ENCODE assay signal across 23 mouse cellular contexts in the genomic region with DNA sequence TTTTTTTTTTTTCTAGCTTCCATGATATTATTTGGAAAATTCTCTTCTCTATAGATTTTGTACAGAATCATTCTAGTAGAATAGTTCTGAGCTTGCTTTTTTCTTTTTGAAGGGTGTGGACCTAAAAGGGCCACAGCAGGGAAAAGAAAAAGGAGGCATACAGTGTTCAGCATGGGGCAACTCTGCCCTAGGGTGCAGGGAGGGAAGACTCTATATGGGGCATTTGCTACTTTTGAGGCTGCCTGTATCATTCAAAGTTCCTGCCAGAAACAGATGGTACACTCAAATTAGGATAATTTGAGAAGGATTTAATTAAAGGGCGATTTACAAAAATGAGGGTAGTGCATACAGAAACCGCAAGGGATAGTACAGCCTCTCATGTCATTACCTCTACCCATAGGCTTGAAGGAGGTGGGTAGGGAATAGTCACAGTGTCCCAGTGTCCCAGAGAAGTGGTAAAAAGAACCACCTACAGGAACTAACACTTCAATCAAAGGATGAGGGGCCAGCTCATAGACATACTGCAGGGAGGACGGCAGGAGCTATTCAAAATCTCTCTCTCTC.
DNase-seq lines count a peak whose midpoint lies in the region; ATAC-seq lines count a peak whose summit lies in the region.
"Had no signal": no experiment of that assay in that cellular context is flagged by ENCODE, and none has a peak within 500 bp of the region (broad histone marks: within the 10 kb centered on the region; RNA-seq: fewer than 3 reads in every experiment).

No protein-coding gene starts in this region.

- no peak overlapping the region for H3K27ac ChIP-seq in forebrain, embryonic 14.5 days (ENCODE audit: low read depth, low read length)
- H3K27ac ChIP-seq in forebrain, embryonic 11.5 days (ENCODE audit: low read depth, low read length) = no peak overlapping the region
- no peak overlapping the region for H3K27ac ChIP-seq in hindbrain, embryonic 14.5 days
- no peak overlapping the region for H3K27ac ChIP-seq in hindbrain, embryonic 10.5 days
- H3K27ac ChIP-seq in embryonic facial prominence, embryonic 15.5 days (replicated peaks) = no peak overlapping the region
- H3K27ac ChIP-seq: embryonic facial prominence, embryonic 12.5 days; heart, embryonic 10.5 days; intestine, embryonic 15.5 days had no signal

- peak; percentile 47 for DNase-seq in forebrain, embryonic 14.5 days (ENCODE audit: low spot score)
- DNase-seq in forebrain, embryonic 11.5 days (ENCODE audit: low spot score) = no peak
- no peak for DNase-seq in hindbrain, embryonic 14.5 days (ENCODE audit: low spot score)
- DNase-seq in hindbrain, embryonic 10.5 days (ENCODE audit: low spot score) = no peak
- DNase-seq in brain, adult 2 months (ENCODE audit: low read depth, low spot score) = peak; percentile 6
- no peak for DNase-seq in lung, postnatal 25 days (ENCODE audit: low spot score)
- DNase-seq: adrenal gland, postnatal 14 days; cerebellum, adult 11 months; cerebellum, adult 8-10 months; cerebellum, postnatal 14 days; embryo, embryonic 11 days; gastrocnemius, postnatal 36 days; heart, adult 11 months; heart, postnatal 10 days; heart, postnatal 4 days; kidney, adult 18-20 months had no signal

- H3K4me3 ChIP-seq in forebrain, embryonic 14.5 days (ENCODE audit: low read depth, low read length) = no peak overlapping the region
- H3K4me3 ChIP-seq in forebrain, embryonic 11.5 days (ENCODE audit: low read depth, low read length) = no peak overlapping the region
- no peak overlapping the region for H3K4me3 ChIP-seq in hindbrain, embryonic 14.5 days (replicated peaks; ENCODE audit: low read length)
- H3K4me3 ChIP-seq in hindbrain, embryonic 10.5 days = no peak overlapping the region
- no peak overlapping the region for H3K4me3 ChIP-seq in embryonic facial prominence, embryonic 15.5 days (replicated peaks)
- H3K4me3 ChIP-seq: embryonic facial prominence, embryonic 12.5 days; heart, embryonic 10.5 days; intestine, embryonic 15.5 days had no signal

- peaks cover 3% of the 10 kb centered on the region; the same call in 1 of the 2 replicates for H3K4me1 ChIP-seq in forebrain, embryonic 14.5 days (ENCODE audit: control insufficient read depth, insufficient read depth, low read length)
- H3K4me1 ChIP-seq in forebrain, embryonic 11.5 days (replicated peaks; ENCODE audit: control insufficient read depth, insufficient read depth, low read length) = no peaks in the 10 kb centered on the region
- no peaks in the 10 kb centered on the region for H3K4me1 ChIP-seq in hindbrain, embryonic 14.5 days (replicated peaks; ENCODE audit: control insufficient read depth, insufficient read depth, low read length)
- no peaks in the 10 kb centered on the region for H3K4me1 ChIP-seq in hindbrain, embryonic 10.5 days (replicated peaks)
- no peaks in the 10 kb centered on the region for H3K4me1 ChIP-seq in embryonic facial prominence, embryonic 15.5 days
- H3K4me1 ChIP-seq: embryonic facial prominence, embryonic 12.5 days; heart, embryonic 10.5 days; intestine, embryonic 15.5 days had no signal

- no peaks in the 10 kb centered on the region for H3K27me3 ChIP-seq in forebrain, embryonic 14.5 days (replicated peaks; ENCODE audit: control insufficient read depth, insufficient read depth, low read length)
- no peaks in the 10 kb centered on the region for H3K27me3 ChIP-seq in forebrain, embryonic 11.5 days (ENCODE audit: control insufficient read depth, insufficient read depth, low read length)
- no peaks in the 10 kb centered on the region for H3K27me3 ChIP-seq in hindbrain, embryonic 14.5 days (ENCODE audit: control insufficient read depth, insufficient read depth, low read length)
- no peaks in the 10 kb centered on the region for H3K27me3 ChIP-seq in hindbrain, embryonic 10.5 days (ENCODE audit: insufficient read depth, poor library complexity, severe bottlenecking)
- H3K27me3 ChIP-seq in embryonic facial prominence, embryonic 15.5 days = no peaks in the 10 kb centered on the region
- H3K27me3 ChIP-seq: CH12.LX; embryonic facial prominence, embryonic 12.5 days; intestine, embryonic 15.5 days had no signal

- no peaks in the 10 kb centered on the region for H3K9me3 ChIP-seq in forebrain, embryonic 14.5 days (replicated peaks; ENCODE audit: control insufficient read depth, low read length)
- H3K9me3 ChIP-seq in forebrain, embryonic 11.5 days (ENCODE audit: control insufficient read depth, low read length) = no peaks in the 10 kb centered on the region
- H3K9me3 ChIP-seq in hindbrain, embryonic 14.5 days (ENCODE audit: control insufficient read depth, low read length) = no peaks in the 10 kb centered on the region
- no peaks in the 10 kb centered on the region for H3K9me3 ChIP-seq in hindbrain, embryonic 10.5 days
- no peaks in the 10 kb centered on the region for H3K9me3 ChIP-seq in embryonic facial prominence, embryonic 15.5 days (replicated peaks)
- H3K9me3 ChIP-seq: embryonic facial prominence, embryonic 12.5 days; heart, embryonic 10.5 days; intestine, embryonic 15.5 days had no signal

- no peaks in the 10 kb centered on the region for H3K36me3 ChIP-seq in forebrain, embryonic 14.5 days (ENCODE audit: control insufficient read depth, insufficient read depth, low read length)
- no peaks in the 10 kb centered on the region for H3K36me3 ChIP-seq in forebrain, embryonic 11.5 days (ENCODE audit: control insufficient read depth, insufficient read depth, low read length)
- H3K36me3 ChIP-seq in hindbrain, embryonic 14.5 days (replicated peaks; ENCODE audit: control insufficient read depth, insufficient read depth) = no peaks in the 10 kb centered on the region
- H3K36me3 ChIP-seq in hindbrain, embryonic 10.5 days = no peaks in the 10 kb centered on the region
- H3K36me3 ChIP-seq in embryonic facial prominence, embryonic 15.5 days = no peaks in the 10 kb centered on the region
- H3K36me3 ChIP-seq: embryonic facial prominence, embryonic 12.5 days; heart, embryonic 10.5 days; intestine, embryonic 15.5 days had no signal

- H3K4me2 ChIP-seq in forebrain, embryonic 14.5 days (ENCODE audit: low read length) = no peak overlapping the region
- H3K4me2 ChIP-seq in forebrain, embryonic 11.5 days (ENCODE audit: low read depth, low read length, severe bottlenecking) = no peak overlapping the region
- no peak overlapping the region for H3K4me2 ChIP-seq in hindbrain, embryonic 14.5 days (replicated peaks)
- H3K4me2 ChIP-seq in embryonic facial prominence, embryonic 15.5 days (replicated peaks) = no peak overlapping the region
- H3K4me2 ChIP-seq: embryonic facial prominence, embryonic 12.5 days; intestine, embryonic 15.5 days had no signal

- 28% methylated on average over 3 of the region's 3 CpGs for WGBS in forebrain, embryonic 14.5 days
- WGBS in forebrain, embryonic 11.5 days = 56% methylated on average over 3 of the region's 3 CpGs
- 54% methylated on average over 3 of the region's 3 CpGs for WGBS in hindbrain, embryonic 14.5 days
- 70% methylated on average over 3 of the region's 3 CpGs for WGBS in hindbrain, embryonic 10.5 days
- WGBS in embryonic facial prominence, embryonic 15.5 days = 58% methylated on average over 3 of the region's 3 CpGs

- peak; percentile 72 for ATAC-seq in forebrain, embryonic 14.5 days
- no peak for ATAC-seq in forebrain, embryonic 11.5 days (replicated peaks; ENCODE audit: low FRiP score)
- ATAC-seq in hindbrain, embryonic 14.5 days (ENCODE audit: low FRiP score) = peak; percentile 82
- peak; percentile 47; the same call in 1 of the 2 replicates for ATAC-seq in embryonic facial prominence, embryonic 15.5 days (ENCODE audit: insufficient number of reproducible peaks, low FRiP score, low TSS enrichment, low read depth)
- ATAC-seq: activated CD4-positive, CD25-positive, alpha-beta regulatory T cell, adult 4 months; intestine, embryonic 15.5 days; Patski had no signal

- no peak overlapping the region for H3K9ac ChIP-seq in forebrain, embryonic 14.5 days (ENCODE audit: low read length)
- no peak overlapping the region for H3K9ac ChIP-seq in forebrain, embryonic 11.5 days (ENCODE audit: low read length)
- H3K9ac ChIP-seq in hindbrain, embryonic 14.5 days = no peak overlapping the region
- no peak overlapping the region for H3K9ac ChIP-seq in embryonic facial prominence, embryonic 15.5 days
- H3K9ac ChIP-seq: embryonic facial prominence, embryonic 12.5 days; intestine, embryonic 15.5 days had no signal

Comparison
In these comparisons a context has a peak if more than half of its experiments do, and no peak if none do; other contexts are left out.
1. DNase-seq: peak in forebrain, embryonic 14.5 days (single experiment) and brain, adult 2 months (single experiment); none in forebrain, embryonic 11.5 days (single experiment), hindbrain, embryonic 14.5 days (single experiment), hindbrain, embryonic 10.5 days (single experiment) and lung, postnatal 25 days (single experiment).